In the genomic region with DNA sequence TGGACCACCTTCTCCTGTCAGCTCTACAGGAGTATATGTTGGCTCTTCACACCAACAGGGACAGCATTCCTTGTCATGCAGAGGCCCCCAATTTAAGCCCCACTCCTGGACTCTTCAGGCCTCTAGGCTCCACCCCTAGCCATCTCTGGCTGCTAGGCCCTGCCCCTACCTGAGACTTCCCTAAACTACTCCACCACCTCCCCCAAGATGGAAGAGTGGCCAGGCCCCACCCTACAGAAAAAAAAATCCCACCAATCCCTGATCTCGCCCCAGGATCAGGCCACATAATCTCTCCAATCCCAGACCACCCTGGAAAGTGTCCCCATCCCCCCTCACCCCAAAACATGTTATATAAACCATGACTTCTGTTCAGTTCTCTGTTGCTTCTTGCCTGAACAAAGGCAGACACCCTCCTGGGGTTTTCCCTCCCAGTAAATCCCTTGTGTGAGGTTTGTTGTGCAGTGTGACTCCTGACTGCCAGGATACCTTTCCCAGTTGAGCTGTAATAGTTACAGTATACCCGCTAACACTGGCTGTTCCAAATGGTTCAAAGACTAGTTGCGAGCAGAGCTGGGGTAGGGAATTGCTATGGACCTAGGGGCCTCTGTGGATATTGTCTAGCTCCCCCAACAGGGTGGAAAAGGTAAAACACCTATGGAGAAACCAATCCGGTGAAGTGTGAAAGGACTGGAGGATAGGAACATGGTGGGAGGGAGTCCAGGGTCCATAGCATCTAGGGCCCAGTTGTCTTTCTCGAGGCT, we compare ENCODE assay signal across 26 mouse cellular contexts. TPM values are rescaled to one million over a fixed set of nuclear protein-coding genes. Genes with fewer than 3 reads are reported as not detected.
DNase-seq lines count a peak whose midpoint lies in the region; ATAC-seq and TF ChIP-seq lines count a peak whose summit lies in the region.
"Had no signal": no experiment of that assay in that cellular context is flagged by ENCODE, and none has a peak within 500 bp of the region (broad histone marks: within the 10 kb centered on the region; RNA-seq: fewer than 3 reads in every experiment).

No protein-coding gene starts in this region.

- H3K4me1 ChIP-seq in embryonic facial prominence, embryonic 12.5 days: no peaks in the 10 kb centered on the region
- peaks cover 6% of the 10 kb centered on the region; the same call in 1 of the 2 replicates for H3K4me1 ChIP-seq in embryonic facial prominence, embryonic 10.5 days
- peaks cover 4% of the 10 kb centered on the region; the same call in 1 of the 2 replicates for H3K4me1 ChIP-seq in liver, postnatal 0 days (ENCODE audit: insufficient read depth)
- H3K4me1 ChIP-seq in liver, embryonic 12.5 days: no peaks in the 10 kb centered on the region
- H3K4me1 ChIP-seq: forebrain, embryonic 10.5 days; heart, embryonic 12.5 days had no signal

- no peak overlapping the region for H3K4me2 ChIP-seq in embryonic facial prominence, embryonic 12.5 days (replicated peaks)
- no peak overlapping the region for H3K4me2 ChIP-seq in liver, postnatal 0 days (ENCODE audit: low read depth, low read length)
- no peak overlapping the region for H3K4me2 ChIP-seq in liver, embryonic 12.5 days
- H3K4me2 ChIP-seq: heart, embryonic 12.5 days; hindbrain, embryonic 14.5 days had no signal

- H3K27me3 ChIP-seq in embryonic facial prominence, embryonic 12.5 days: no peaks in the 10 kb centered on the region
- H3K27me3 ChIP-seq in embryonic facial prominence, embryonic 10.5 days (replicated peaks; ENCODE audit: low read depth, poor library complexity, severe bottlenecking): peaks cover 2% of the 10 kb centered on the region; the same call in 1 of the 2 replicates
- no peaks in the 10 kb centered on the region for H3K27me3 ChIP-seq in liver, postnatal 0 days (ENCODE audit: insufficient read depth, low read length)
- 0 out of 2 replicates have a peak, but pooled peaks cover 16% of the 10 kb centered on the region for H3K27me3 ChIP-seq in liver, embryonic 12.5 days (replicated peaks)
- H3K27me3 ChIP-seq: heart, embryonic 12.5 days had no signal

- 83% methylated on average over 5 of the region's 5 CpGs for WGBS in embryonic facial prominence, embryonic 12.5 days
- WGBS in embryonic facial prominence, embryonic 10.5 days: 83% methylated on average over 5 of the region's 5 CpGs
- WGBS in liver, postnatal 0 days (ENCODE audit: insufficient replicate concordance): 73% methylated on average over 5 of the region's 5 CpGs
- 59% methylated on average over 5 of the region's 5 CpGs for WGBS in liver, embryonic 12.5 days (ENCODE audit: insufficient replicate concordance)

- no peak for TF ChIP-seq EP300 in liver, postnatal 0 days (IDR thresholded peaks at IDR 0.05; ENCODE audit: low read depth)

- no peak overlapping the region for H3K4me3 ChIP-seq in embryonic facial prominence, embryonic 12.5 days
- H3K4me3 ChIP-seq in embryonic facial prominence, embryonic 10.5 days: no peak overlapping the region
- no peak overlapping the region for H3K4me3 ChIP-seq in liver, postnatal 0 days (ENCODE audit: low read depth, low read length)
- H3K4me3 ChIP-seq in liver, embryonic 12.5 days: no peak overlapping the region
- H3K4me3 ChIP-seq: forebrain, embryonic 10.5 days; heart, embryonic 12.5 days had no signal

- DNase-seq in embryonic facial prominence, embryonic 10.5 days (ENCODE audit: low spot score): no peak
- no peak for DNase-seq in liver, postnatal 0 days
- DNase-seq in gastrocnemius, postnatal 10 days: no peak
- DNase-seq in adrenal gland, postnatal 25 days: no peak
- DNase-seq: adrenal gland, postnatal 10 days; cerebellum, adult 2 months; cerebellum, postnatal 25 days; embryo, embryonic 11 days; forebrain, postnatal 0 days; heart, postnatal 14 days; kidney, adult 8-10 months; kidney, postnatal 10 days; layer of hippocampus, postnatal 36 days; midbrain, embryonic 14.5 days; thymus, postnatal 25 days had no signal

- H3K36me3 ChIP-seq in embryonic facial prominence, embryonic 12.5 days: no peaks in the 10 kb centered on the region
- H3K36me3 ChIP-seq in embryonic facial prominence, embryonic 10.5 days (replicated peaks): no peaks in the 10 kb centered on the region
- H3K36me3 ChIP-seq in liver, postnatal 0 days (replicated peaks; ENCODE audit: insufficient read depth, low read length): no peaks in the 10 kb centered on the region
- no peaks in the 10 kb centered on the region for H3K36me3 ChIP-seq in liver, embryonic 12.5 days
- H3K36me3 ChIP-seq: forebrain, embryonic 10.5 days; G1E; heart, embryonic 12.5 days had no signal

- H3K9ac ChIP-seq in embryonic facial prominence, embryonic 12.5 days: no peak overlapping the region
- no peak overlapping the region for H3K9ac ChIP-seq in liver, postnatal 0 days (replicated peaks)
- H3K9ac ChIP-seq in liver, embryonic 12.5 days: no peak overlapping the region
- H3K9ac ChIP-seq: forebrain, postnatal 0 days; heart, embryonic 12.5 days; hindbrain, embryonic 14.5 days had no signal

- no peak overlapping the region for H3K27ac ChIP-seq in embryonic facial prominence, embryonic 12.5 days
- no peak overlapping the region for H3K27ac ChIP-seq in embryonic facial prominence, embryonic 10.5 days (replicated peaks)
- no peak overlapping the region for H3K27ac ChIP-seq in liver, postnatal 0 days (ENCODE audit: low read depth)
- H3K27ac ChIP-seq in liver, embryonic 12.5 days: no peak overlapping the region
- H3K27ac ChIP-seq: forebrain, embryonic 10.5 days; hindbrain, embryonic 14.5 days; macrophage had no signal

- ATAC-seq in embryonic facial prominence, embryonic 12.5 days (ENCODE audit: insufficient number of reproducible peaks, insufficient read depth, low FRiP score, low TSS enrichment): 0 out of 2 replicates have a peak, but pooled peaks have one; percentile 6
- no peak for ATAC-seq in liver, postnatal 0 days
- no peak for ATAC-seq in liver, embryonic 12.5 days
- ATAC-seq in common myeloid progenitor, adult 5-6 weeks (replicated peaks; ENCODE audit: low read depth, poor library complexity, severe bottlenecking): peak; percentile 55
- ATAC-seq in megakaryocyte progenitor cell, adult 5-6 weeks (replicated peaks; ENCODE audit: poor library complexity): peak; percentile 54; the same call in 1 of the 2 replicates
- ATAC-seq: forebrain, postnatal 0 days; inflammation-experienced regulatory T-cells, adult 6 months; lung, postnatal 0 days had no signal

- TF ChIP-seq CTCF in liver, postnatal 0 days (IDR thresholded peaks at IDR 0.05; ENCODE audit: low read depth): 0 out of 2 replicates have a peak, but pooled peaks have one; percentile 7

- no peaks in the 10 kb centered on the region for H3K9me3 ChIP-seq in embryonic facial prominence, embryonic 12.5 days
- H3K9me3 ChIP-seq in embryonic facial prominence, embryonic 10.5 days: no peaks in the 10 kb centered on the region
- no peaks in the 10 kb centered on the region for H3K9me3 ChIP-seq in liver, postnatal 0 days (ENCODE audit: low read length)
- H3K9me3 ChIP-seq in liver, embryonic 12.5 days (replicated peaks): no peaks in the 10 kb centered on the region
- H3K9me3 ChIP-seq: forebrain, embryonic 10.5 days; G1E; heart, embryonic 12.5 days had no signal

RNA-seq across cellular contexts. Expression of a gene that starts 5.9 kb away (rescaled TPM):
- 11.1 and 11.5 TPM in 2 replicates for polyA plus RNA-seq in embryonic facial prominence, embryonic 12.5 days (2016; fragmentation: Nextera tagmentation; extraction: Ambion mirVana)
- polyA plus RNA-seq in embryonic facial prominence, embryonic 10.5 days (2016; fragmentation: Nextera tagmentation; extraction: Ambion mirVana): 8.4 and 8.5 TPM in 2 replicates
- polyA plus RNA-seq in liver, postnatal 0 days (2015; fragmentation: Nextera tagmentation; extraction: Ambion mirVana): 4.7 and 6.7 TPM in 2 replicates
- polyA plus RNA-seq in liver, embryonic 12.5 days (2016; fragmentation: Nextera tagmentation; extraction: Ambion mirVana): 3.7 and 4.8 TPM in 2 replicates
- 2.4 TPM in 1 of 2 replicates, not detected in the other for total RNA-seq in common myeloid progenitor, adult 5-6 weeks (2017)
- total RNA-seq in megakaryocyte progenitor cell, adult 5-6 weeks (2015): 1.3 and 1.7 TPM in 2 replicates
- 0.87 and 0.91 TPM in 2 replicates for total RNA-seq in megakaryocyte progenitor cell, adult 5-6 weeks (2017)
- total RNA-seq in gastrocnemius, postnatal 10 days (2021): 10 to 100 TPM; 15.1 to 21.1 TPM
- total RNA-seq in adrenal gland, postnatal 25 days (2021): 27.6 and 33.6 TPM in 2 replicates
- total RNA-seq: G1E had no signal
- polyA plus RNA-seq: G1E had no signal

RNA-seq across cellular contexts. Expression of a gene that starts 22.5 kb away (rescaled TPM):
- polyA plus RNA-seq in embryonic facial prominence, embryonic 12.5 days (2016; fragmentation: Nextera tagmentation; extraction: Ambion mirVana): 9.1 and 10.1 TPM in 2 replicates
- polyA plus RNA-seq in embryonic facial prominence, embryonic 10.5 days (2016; fragmentation: Nextera tagmentation; extraction: Ambion mirVana): 5.8 and 6.6 TPM in 2 replicates
- polyA plus RNA-seq in liver, postnatal 0 days (2015; fragmentation: Nextera tagmentation; extraction: Ambion mirVana): 1.1 and 1.5 TPM in 2 replicates
- 2.5 and 2.9 TPM in 2 replicates for polyA plus RNA-seq in liver, embryonic 12.5 days (2016; fragmentation: Nextera tagmentation; extraction: Ambion mirVana)
- total RNA-seq in common myeloid progenitor, adult 5-6 weeks (2017): 8.8 and 16.2 TPM in 2 replicates
- total RNA-seq in megakaryocyte progenitor cell, adult 5-6 weeks (2015): 3.2 and 6.6 TPM in 2 replicates
- total RNA-seq in megakaryocyte progenitor cell, adult 5-6 weeks (2017): 8.0 and 8.6 TPM in 2 replicates
- total RNA-seq in gastrocnemius, postnatal 10 days (2021): 1 to 10 TPM; 3.2 to 4.5 TPM
- 14.9 and 16.9 TPM in 2 replicates for total RNA-seq in adrenal gland, postnatal 25 days (2021)

Comparison
In these comparisons a context has a peak if more than half of its experiments do, and no peak if none do; other contexts are left out.
1. ATAC-seq: peak in embryonic facial prominence, embryonic 12.5 days (single experiment), common myeloid progenitor, adult 5-6 weeks (single experiment) and megakaryocyte progenitor cell, adult 5-6 weeks (single experiment); none in liver, postnatal 0 days (single experiment) and liver, embryonic 12.5 days (single experiment).